In the genomic region with DNA sequence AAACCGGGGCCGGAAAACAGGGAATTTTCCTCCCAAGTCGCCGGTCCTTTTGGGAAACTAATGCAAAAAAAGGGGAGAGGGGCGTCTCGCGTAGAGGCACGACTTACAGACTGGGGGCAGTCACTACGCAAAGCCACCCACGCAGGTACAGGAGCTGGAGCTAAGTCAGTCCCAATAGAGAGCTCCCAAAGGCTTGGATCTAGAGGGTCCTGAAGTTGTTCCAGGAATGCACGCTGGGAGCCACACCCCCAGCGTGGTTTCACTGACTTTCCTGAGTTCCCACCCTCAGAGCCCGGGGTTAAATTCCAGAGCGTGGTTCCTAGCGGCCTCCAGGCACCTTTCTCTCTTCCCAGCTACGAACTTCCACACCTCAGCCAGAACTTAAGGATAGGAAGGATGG, we compare ENCODE assay signal across 8 mouse cellular contexts. TPM values are rescaled to one million over a fixed set of nuclear protein-coding genes. Genes with fewer than 3 reads are reported as not detected.
DNase-seq lines count a peak whose midpoint lies in the region; ATAC-seq and TF ChIP-seq lines count a peak whose summit lies in the region.

No protein-coding gene starts in this region.

- WGBS in forebrain, embryonic 13.5 days = under 1% methylated on average over 16 of the region's 16 CpGs
- WGBS in midbrain, embryonic 12.5 days = under 1% methylated on average over 16 of the region's 16 CpGs

- H3K4me1 ChIP-seq in testis, adult 2 months (ENCODE audit: control insufficient read depth, insufficient read depth, low read length) = peaks cover 12% of the 10 kb centered on the region
- H3K4me1 ChIP-seq in forebrain, embryonic 13.5 days = peaks cover 30% of the 10 kb centered on the region
- peaks cover 26% of the 10 kb centered on the region for H3K4me1 ChIP-seq in midbrain, embryonic 12.5 days

- peak overlapping the region; percentile 96 for H3K9ac ChIP-seq in forebrain, embryonic 13.5 days
- H3K9ac ChIP-seq in midbrain, embryonic 12.5 days (replicated peaks) = peak overlapping the region; percentile 98; the same call in 1 of the 2 replicates

- no peak for TF ChIP-seq POLR2A in testis, adult 2 months (IDR thresholded peaks at IDR 0.05; ENCODE audit: control insufficient read depth, low read depth, low read length)

- H3K27ac ChIP-seq in testis, adult 2 months (ENCODE audit: control insufficient read depth, insufficient read depth, low read depth, low read length) = peak overlapping the region; percentile 27
- H3K27ac ChIP-seq in forebrain, embryonic 13.5 days = 0 out of 2 replicates have a peak overlapping the region, but pooled peaks have one; percentile 97
- 0 out of 2 replicates have a peak overlapping the region, but pooled peaks have one; percentile 98 for H3K27ac ChIP-seq in midbrain, embryonic 12.5 days (replicated peaks)

- no peaks in the 10 kb centered on the region for H3K27me3 ChIP-seq in testis, adult 2 months (ENCODE audit: control insufficient read depth, insufficient read depth, low read length)
- no peaks in the 10 kb centered on the region for H3K27me3 ChIP-seq in forebrain, embryonic 13.5 days
- no peaks in the 10 kb centered on the region for H3K27me3 ChIP-seq in midbrain, embryonic 12.5 days

- peak; percentile 43 for ATAC-seq in forebrain, embryonic 13.5 days
- ATAC-seq in midbrain, embryonic 12.5 days (ENCODE audit: low FRiP score, low read depth) = peak; percentile 48

- H3K36me3 ChIP-seq in testis, adult 2 months (ENCODE audit: control insufficient read depth, insufficient read depth, low read length) = no peaks in the 10 kb centered on the region
- H3K36me3 ChIP-seq in forebrain, embryonic 13.5 days (ENCODE audit: poor library complexity, severe bottlenecking) = no peaks in the 10 kb centered on the region
- no peaks in the 10 kb centered on the region for H3K36me3 ChIP-seq in midbrain, embryonic 12.5 days

- no peak for TF ChIP-seq CTCF in testis, adult 2 months (IDR thresholded peaks at IDR 0.05; ENCODE audit: control insufficient read depth, insufficient read depth, insufficient replicate concordance, low read depth, low read length)

- H3K4me2 ChIP-seq in forebrain, embryonic 13.5 days = peak overlapping the region; percentile 84
- peak overlapping the region; percentile 72 for H3K4me2 ChIP-seq in midbrain, embryonic 12.5 days (replicated peaks)

- H3K9me3 ChIP-seq in forebrain, embryonic 13.5 days (replicated peaks) = no peaks in the 10 kb centered on the region
- no peaks in the 10 kb centered on the region for H3K9me3 ChIP-seq in midbrain, embryonic 12.5 days

- DNase-seq in testis, postnatal 14 days (ENCODE audit: low spot score) = no peak
- peak; percentile 68 for DNase-seq in kidney, postnatal 10 days
- no peak for DNase-seq in spleen, postnatal 4 days (ENCODE audit: low spot score in 2 of 2)
- no peak for DNase-seq in right cerebral cortex, postnatal 14 days
- no peak for DNase-seq in layer of hippocampus, adult 9-10 months (ENCODE audit: low spot score)

- H3K4me3 ChIP-seq in testis, adult 2 months (ENCODE audit: control insufficient read depth, low read depth, low read length) = peak overlapping the region; percentile 92
- H3K4me3 ChIP-seq in forebrain, embryonic 13.5 days = peak overlapping the region; percentile 85
- peak overlapping the region; percentile 98 for H3K4me3 ChIP-seq in midbrain, embryonic 12.5 days

RNA-seq across cellular contexts. Expression of gene Bptf, which starts 0.5 kb away (rescaled TPM):
- 16.1 and 17.7 TPM in 2 replicates for polyA plus RNA-seq in testis, adult 2 months (2012; rRNA removed)
- 42.7 and 45.5 TPM in 2 replicates for polyA plus RNA-seq in forebrain, embryonic 13.5 days (2015; fragmentation: Nextera tagmentation; extraction: Ambion mirVana)
- 44.0 and 45.6 TPM in 2 replicates for polyA plus RNA-seq in midbrain, embryonic 12.5 days (2016; fragmentation: Nextera tagmentation; extraction: Ambion mirVana)

RNA-seq across cellular contexts. Expression of gene Nol11, which starts 56.8 kb away (rescaled TPM):
- polyA plus RNA-seq in testis, adult 2 months (2012; rRNA removed) = 3.4 and 4.3 TPM in 2 replicates
- polyA plus RNA-seq in forebrain, embryonic 13.5 days (2015; fragmentation: Nextera tagmentation; extraction: Ambion mirVana) = 55.6 and 63.5 TPM in 2 replicates
- 67.6 and 69.2 TPM in 2 replicates for polyA plus RNA-seq in midbrain, embryonic 12.5 days (2016; fragmentation: Nextera tagmentation; extraction: Ambion mirVana)

Comparison
In these comparisons a context has a peak if more than half of its experiments do, and no peak if none do; other contexts are left out.
1. H3K27ac ChIP-seq: peak in every context shown above with its lines; median percentile 98 in midbrain, embryonic 12.5 days; 97 in forebrain, embryonic 13.5 days; 27 in testis, adult 2 months.
2. RNA of gene Nol11, which starts 56.8 kb away (polyA plus RNA-seq): 67.6 to 69.2 TPM in midbrain, embryonic 12.5 days and 55.6 to 63.5 TPM in forebrain, embryonic 13.5 days; 3.4 to 4.3 TPM in testis, adult 2 months; every median in the first group is over 10 times any median in the second.
3. Peak in every context shown above with its lines, with median percentiles within 50 percentile points of each other: H3K4me3 ChIP-seq.